Mouse (Mus musculus) heart, embryonic 14.5 days (tissue): Measurements from ENCODE around the gene Col15a1. TPM values are rescaled to one million over a fixed set of nuclear protein-coding genes. Genes with fewer than 3 reads are reported as not detected.

Source experiments
- ATAC-seq: fragments of 200-750 bp; cut with Nextera tagmentation; 2 replicates; pipeline ENCODE4 v1.8.0; 2017; ENCODE audit warnings: low read depth, moderate TSS enrichment; ENCODE audit not compliant: insufficient number of reproducible peaks, insufficient read depth, low FRiP score
- H3K27ac ChIP-seq, 2 experiments: fragments of 200-500 bp in 1 of 2; fragments of 300-500 bp in 1 of 2; sonication (generic) in 1 of 2; replicated peaks in 1 of 2; 2 replicates each; pipeline ENCODE4 v1.5.1; 2012 to 2014; ENCODE audit warnings: low read depth in 2 of 2, low read length in 2 of 2, control low read depth in 1 of 2, mild to moderate bottlenecking in 1 of 2, mixed read lengths in 1 of 2; ENCODE audit not compliant: control insufficient read depth in 1 of 2, insufficient read depth in 1 of 2
- H3K27me3 ChIP-seq: fragments of 300-500 bp; sonication (generic); 2 replicates; pipeline ENCODE4 v1.6.1; 2014; ENCODE audit warnings: mild to moderate bottlenecking, low read length, control low read depth; ENCODE audit not compliant: control insufficient read depth, insufficient read depth
- H3K36me3 ChIP-seq: fragments of 300-500 bp; sonication (generic); 2 replicates; pipeline ENCODE4 v1.6.1; 2014; ENCODE audit warnings: mild to moderate bottlenecking, control low read depth, low read length, mixed read lengths; ENCODE audit not compliant: control insufficient read depth, insufficient read depth
- H3K4me1 ChIP-seq, 2 experiments: fragments of 200-500 bp in 1 of 2; fragments of 300-500 bp in 1 of 2; sonication (generic) in 1 of 2; 2 replicates each; pipeline ENCODE4 v1.6.1; 2012 to 2014; ENCODE audit warnings: low read length in 2 of 2, control low read depth in 1 of 2, mixed read lengths in 1 of 2; ENCODE audit not compliant: control insufficient read depth in 2 of 2, insufficient read depth in 2 of 2
- H3K4me2 ChIP-seq: fragments of 300-500 bp; sonication (generic); 2 replicates; pipeline ENCODE4 v1.6.1; 2014; ENCODE audit warnings: mild to moderate bottlenecking, low read length
- H3K4me3 ChIP-seq, 2 experiments: fragments of 200-500 bp in 1 of 2; fragments of 300-500 bp in 1 of 2; sonication (generic) in 1 of 2; 2 replicates each; pipeline ENCODE4 v1.5.1; 2012 to 2014; ENCODE audit warnings: low read length in 2 of 2, mild to moderate bottlenecking in 2 of 2, control low read depth in 1 of 2, low read depth in 1 of 2, moderate library complexity in 1 of 2; ENCODE audit not compliant: control insufficient read depth in 1 of 2, insufficient read depth in 1 of 2
- H3K9ac ChIP-seq: fragments of 300-500 bp; sonication (generic); 2 replicates; pipeline ENCODE4 v1.6.1; 2014; ENCODE audit warnings: mild to moderate bottlenecking, low read length
- H3K9me3 ChIP-seq: fragments of 300-500 bp; sonication (generic); 2 replicates; pipeline ENCODE4 v1.6.1; 2016; ENCODE audit warnings: low read length, control low read depth; ENCODE audit not compliant: control insufficient read depth
- WGBS: fragments of 180-500 bp; shearing (Covaris S2); extraction: QIAGEN DNeasy Blood & Tissue Kit; methylation state at CpG from one replicate; pipeline ENCODE4 v1.1.7; 2014; 5-methylcytosine and 5-hydroxymethylcytosine counted together
- polyA plus RNA-seq: library from polyadenylated mRNA; unstranded; fragments of >200 nt; fragmentation: Nextera tagmentation; extraction: Ambion mirVana; gene quantifications from 2 replicates; pipeline ENCODE4 v1.2.1, GENCODE M21; 2014

Col15a1 gene
- polyA plus RNA-seq, 1 experiment from 2014 or later, result 8.0 TPM

- Histone ChIP-seq H3K4me1 (peaks cover 2 to 12% of the 10 kb centered on the region in 2 experiments; a peak in 2 of 4 replicates), H3K4me2 (no peak overlapping the region), H3K9me3 (no peaks in the 10 kb centered on the region), H3K27me3 (no peaks in the 10 kb centered on the region), H3K4me3 (no peak overlapping the region), H3K36me3 (no peaks in the 10 kb centered on the region), H3K9ac (no peak overlapping the region), H3K27ac (no peak overlapping the region)
- ATAC-seq, result no peak
- WGBS, result 52% methylated on average over 6 of the region's 6 CpGs
Observed at GRCm38 (mm10) chr4:47349759-47350158, 141.8 kb downstream of the Col15a1 start.

GRCm38 (mm10) chr4:47351386-47352049 is 143.6 kb downstream of the Col15a1 start:
- Histone ChIP-seq H3K9me3 (no peaks in the 10 kb centered on the region), H3K9ac (peak overlapping the region; percentile 85), H3K4me1 (peaks cover 2 to 18% of the 10 kb centered on the region in 2 experiments; a peak in 2 of 4 replicates), H3K36me3 (no peaks in the 10 kb centered on the region), H3K27me3 (no peaks in the 10 kb centered on the region), H3K4me3 (peak overlapping the region; percentile 77 to 90; a peak in 3 of 4 replicates), H3K4me2 (peak overlapping the region; percentile 98), H3K27ac (0 out of 4 replicates have a peak overlapping the region, but pooled peaks of 1 of the 2 experiments have one; percentile 71)
- WGBS, result 27% methylated on average over 9 of the region's 9 CpGs
- no peak for ATAC-seq

GRCm38 (mm10) chr4:47352061-47352661 is 144.2 kb downstream of the Col15a1 start:
- H3K9ac ChIP-seq, result peak overlapping the region; percentile 85
- ATAC-seq, result no peak
- WGBS, result under 1% methylated on average over 32 of the region's 32 CpGs

DNA sequence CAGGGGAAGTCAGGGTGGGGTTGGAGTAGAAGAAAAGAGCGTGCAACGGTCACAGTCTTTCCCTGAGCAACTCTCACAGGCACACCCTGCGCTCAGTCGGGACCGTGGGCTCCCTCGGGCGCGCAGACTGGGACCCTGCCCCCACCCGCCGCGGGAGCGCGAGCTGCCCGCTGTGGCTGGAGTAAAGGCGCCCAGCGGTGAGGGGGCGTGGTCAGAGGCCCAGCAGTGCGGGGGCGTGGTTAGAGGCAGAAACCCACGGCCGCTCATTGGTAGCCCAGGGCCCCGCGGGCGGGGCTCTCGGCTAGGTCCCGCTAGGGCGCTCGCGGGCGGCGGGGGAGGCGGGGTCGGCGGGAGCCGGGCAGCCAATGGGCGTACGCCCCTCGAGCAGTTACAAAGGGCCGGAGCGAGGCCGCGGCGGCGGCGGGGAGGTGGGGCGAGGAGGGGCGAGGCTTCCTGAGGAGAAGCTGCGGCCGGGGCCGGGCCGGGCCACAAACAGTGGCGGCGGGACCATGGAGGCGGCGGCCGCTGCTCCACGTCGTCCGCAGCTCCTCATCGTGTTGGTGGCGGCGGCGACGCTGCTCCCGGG is 144.9 kb downstream of the Col15a1 start, which contains the start of gene Tgfbr1:
Tgfbr1 (plus strand) TSS at position 420 of the 586 bp plus-strand sequence.
- H3K36me3 ChIP-seq, result no peaks in the 10 kb centered on the region

More at GRCm38 (mm10) chr4:47352061-47352661, 144.2 kb downstream of the Col15a1 start:
- Histone ChIP-seq H3K36me3 (no peaks in the 10 kb centered on the region), H3K9me3 (no peaks in the 10 kb centered on the region), H3K4me2 (peak overlapping the region; percentile 98), H3K27me3 (no peaks in the 10 kb centered on the region), H3K4me3 (peak overlapping the region; percentile 77 to 90), H3K27ac (peak overlapping the region; percentile 60 to 71), H3K4me1 (peaks cover 2 to 22% of the 10 kb centered on the region in 2 experiments; a peak in 2 of 4 replicates)

DNA sequence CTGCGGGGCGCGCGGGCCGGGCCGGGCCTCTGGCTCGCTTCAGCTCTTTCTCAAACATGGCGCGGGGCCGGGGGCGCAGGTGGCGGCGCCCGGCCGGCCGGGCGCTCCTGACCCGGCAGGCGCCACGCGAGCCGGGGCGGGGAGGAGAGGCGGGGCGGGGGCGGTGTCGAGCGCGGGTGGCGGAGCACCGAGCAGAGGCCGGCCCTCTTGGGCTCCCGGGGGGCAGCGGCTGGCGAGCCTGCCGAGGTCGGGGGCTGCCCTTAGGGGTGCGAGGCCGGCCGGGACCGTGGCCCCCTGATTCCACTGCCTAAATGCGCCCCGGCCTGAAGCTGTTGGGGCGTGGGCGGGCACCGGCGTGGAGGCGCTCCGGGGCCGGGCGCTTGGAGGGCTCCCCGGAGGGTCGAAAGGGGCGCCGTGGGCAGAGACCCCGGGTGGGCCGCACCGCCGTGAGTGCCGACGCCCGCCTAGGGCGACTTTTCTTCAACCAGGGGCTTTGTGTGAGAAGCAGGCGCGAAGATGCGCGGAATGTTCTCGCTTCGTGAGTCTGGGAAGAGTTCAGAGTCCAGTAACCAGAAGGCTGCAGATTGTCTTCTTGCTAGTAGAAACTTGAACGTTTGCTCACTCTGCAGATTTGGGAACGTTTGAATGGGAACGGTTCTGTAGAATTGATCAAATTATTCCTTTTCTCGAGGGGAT is 145.6 kb downstream of the Col15a1 start:
- peaks cover 2 to 30% of the 10 kb centered on the region in 2 experiments; a peak in 2 of 4 replicates for H3K4me1 ChIP-seq
- H3K4me3 ChIP-seq, result peak overlapping the region; percentile 67 to 90
- H3K4me2 ChIP-seq, result peak overlapping the region; percentile 69
- under 1% methylated on average over 57 of the region's 73 CpGs for WGBS
- peak overlapping the region; percentile 84 to 96 for H3K27ac ChIP-seq
- H3K27me3 ChIP-seq, result no peaks in the 10 kb centered on the region
- H3K9me3 ChIP-seq, result no peaks in the 10 kb centered on the region
- peak; percentile 74 for ATAC-seq
- no peaks in the 10 kb centered on the region for H3K36me3 ChIP-seq
- H3K9ac ChIP-seq, result peak overlapping the region; percentile 95

More for the DNA sequence above, 144.9 kb downstream of the Col15a1 start, which contains the start of gene Tgfbr1:
- Histone ChIP-seq H3K4me1 (peaks cover 2 to 27% of the 10 kb centered on the region in 2 experiments; a peak in 2 of 4 replicates), H3K27ac (peak within 1 kb of the TSS; percentile 84 to 96), H3K9ac (peak within 1 kb of the TSS; percentile 95), H3K4me3 (peak within 1 kb of the TSS; percentile 77 to 90), H3K9me3 (no peaks in the 10 kb centered on the region), H3K27me3 (no peaks in the 10 kb centered on the region), H3K4me2 (peak within 1 kb of the TSS; percentile 98)
- under 1% methylated on average over 50 of the region's 65 CpGs for WGBS
- peak; percentile 100 for ATAC-seq

DNA sequence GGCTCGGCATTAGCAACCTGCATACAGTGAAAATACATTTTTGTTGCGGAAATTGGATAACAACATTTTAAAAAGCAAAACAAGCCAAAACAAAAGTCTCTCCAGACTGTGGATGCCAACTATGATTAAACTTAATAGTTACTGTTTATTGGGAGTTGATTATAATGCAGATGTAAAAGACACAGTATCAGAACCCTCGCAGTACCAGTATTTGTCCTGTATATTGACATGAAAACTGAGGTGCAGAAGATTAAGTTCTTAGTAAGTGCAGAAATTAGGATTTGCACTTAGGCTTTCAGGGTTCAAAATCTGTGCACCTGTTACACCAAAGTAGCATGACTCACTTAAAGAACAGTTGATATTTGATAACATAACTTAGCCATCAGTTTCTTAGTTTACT is 146.3 kb downstream of the Col15a1 start:
- Histone ChIP-seq H3K9ac (peak overlapping the region; percentile 95), H3K4me1 (peaks cover 2 to 31% of the 10 kb centered on the region in 2 experiments; a peak in 2 of 4 replicates), H3K27me3 (no peaks in the 10 kb centered on the region), H3K9me3 (no peaks in the 10 kb centered on the region), H3K4me2 (peak overlapping the region; percentile 69), H3K36me3 (no peaks in the 10 kb centered on the region), H3K4me3 (peak overlapping the region; percentile 67 to 90; a peak in 3 of 4 replicates), H3K27ac (no peak overlapping the region)
- ATAC-seq, result no peak
- WGBS, result 47% methylated on average over 3 of the region's 3 CpGs

DNA sequence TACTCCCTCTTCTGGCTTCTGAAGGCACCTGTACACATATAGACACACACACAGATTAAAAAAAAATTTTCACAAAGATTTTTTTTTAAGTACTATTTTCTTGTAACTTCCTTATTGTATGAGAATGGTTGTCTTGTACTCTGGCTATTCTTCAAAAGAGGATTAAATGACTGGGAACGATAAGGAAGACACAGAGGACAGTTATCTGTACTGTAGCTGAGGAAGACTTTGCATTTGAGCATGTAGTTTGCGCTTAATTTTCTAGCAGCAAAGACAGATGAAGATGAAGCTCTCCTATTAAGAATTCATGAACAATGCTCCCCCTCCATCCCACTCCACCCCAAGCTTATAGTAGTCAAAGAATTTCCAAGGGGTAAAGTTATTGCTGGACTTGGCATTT is 154.7 kb downstream of the Col15a1 start:
- Histone ChIP-seq H3K27me3 (no peaks in the 10 kb centered on the region), H3K27ac (no peak overlapping the region), H3K9me3 (no peaks in the 10 kb centered on the region), H3K9ac (no peak overlapping the region), H3K4me2 (no peak overlapping the region), H3K4me1 (peaks cover 0 to 33% of the 10 kb centered on the region in 2 experiments; a peak in 2 of 4 replicates), H3K4me3 (no peak overlapping the region), H3K36me3 (no peaks in the 10 kb centered on the region)
- WGBS, result 88% methylated on average over 2 of the region's 2 CpGs
- no peak for ATAC-seq
